6 mouse cellular contexts compared by ENCODE assay signal in genomic region chr1:85451701-85452100, GRCm38 (mm10).
DNase-seq lines count a peak whose midpoint lies in the region; TF ChIP-seq lines count a peak whose summit lies in the region.
"Not testable (repeated sequence)": the region's sequence is repeated elsewhere in the genome, so short reads cannot be mapped to it uniquely, and the experiment has no call there.

No protein-coding gene starts in this region.

- H3K4me3 ChIP-seq in CH12.LX (replicated peaks in 1 of 3; ENCODE audit: low read depth in 2 of 3, low read length in 2 of 3, poor library complexity in 1 of 3); MEL (ENCODE audit: control insufficient read depth in 1 of 2, insufficient read depth in 1 of 2, low read depth in 2 of 2, low read length in 2 of 2); heart, adult 2 months: not testable (repeated sequence)

- not testable (repeated sequence) for TF ChIP-seq POLR2A in CH12.LX (IDR thresholded peaks at IDR 0.05; ENCODE audit: low read depth, low read length); MEL (IDR thresholded peaks at IDR 0.05; ENCODE audit: control insufficient read depth in 1 of 2, insufficient read depth in 1 of 2, low read depth in 1 of 2, low read length in 2 of 2, poor library complexity in 1 of 2); heart, adult 2 months (IDR thresholded peaks at IDR 0.05; ENCODE audit: insufficient read depth, low read depth, low read length)

- TF ChIP-seq RAD21 in CH12.LX (IDR thresholded peaks at IDR 0.05; ENCODE audit: low read depth, low read length); MEL (IDR thresholded peaks at IDR 0.05; ENCODE audit: low read depth, low read length): not testable (repeated sequence)

- intact Hi-C loops in heart, adult 2 months (cut with DNase I), result not testable (repeated sequence)

- not testable (repeated sequence) for H3K79me2 ChIP-seq in CH12.LX (replicated peaks; ENCODE audit: control insufficient read depth, extremely low read depth, insufficient read depth, poor library complexity, severe bottlenecking); MEL (ENCODE audit: control insufficient read depth, insufficient read depth, low read length, poor library complexity); heart, adult 2 months (replicated peaks; ENCODE audit: control insufficient read depth, insufficient read depth, low read length)

- TF ChIP-seq CTCF in CH12.LX (conservative IDR thresholded peaks at IDR 0.05 in 1 of 2, IDR thresholded peaks at IDR 0.05 in 1 of 2; ENCODE audit: low read depth in 2 of 2, low read length in 2 of 2) (peak in 1 of 2 experiments; percentile 19; a peak in 1 of 4 replicates), MEL (IDR thresholded peaks at IDR 0.05 in 2 of 3, conservative IDR thresholded peaks at IDR 0.05 in 1 of 3; ENCODE audit: control insufficient read depth in 1 of 3, insufficient read depth in 1 of 3, low read depth in 2 of 3, low read length in 3 of 3, poor library complexity in 1 of 3, severe bottlenecking in 1 of 3) (peak in 1 of 3 experiments; percentile 14; a peak in 1 of 6 replicates)
- 0 out of 2 replicates have a peak, but pooled peaks have one; percentile 14 for TF ChIP-seq CTCF in heart, adult 2 months (IDR thresholded peaks at IDR 0.05)

- peak; percentile 50 for DNase-seq in B cell, adult 2 months
- not testable (repeated sequence) for DNase-seq in CH12.LX (ENCODE audit: extremely low read depth); MEL (ENCODE audit: low read depth, low spot score); heart, adult 2 months
- peak; percentile 93 for DNase-seq in heart, adult 11 months
- DNase-seq in kidney, adult 9 months, result peak; percentile 44

- not testable (repeated sequence) for H3K9ac ChIP-seq in CH12.LX (ENCODE audit: insufficient read depth, low read depth); MEL (ENCODE audit: control insufficient read depth, low read depth, low read length, poor library complexity, severe bottlenecking); heart, adult 2 months (ENCODE audit: low read depth, low read length)

- 40% methylated on average over 5 of the region's 5 CpGs for WGBS in heart, adult 2 months

- TF ChIP-seq EP300 in CH12.LX (IDR thresholded peaks at IDR 0.05; ENCODE audit: low read length); MEL (IDR thresholded peaks at IDR 0.05; ENCODE audit: low read depth in 1 of 2, low read length in 2 of 2); heart, adult 2 months (IDR thresholded peaks at IDR 0.05; ENCODE audit: insufficient read depth, low read depth, low read length): not testable (repeated sequence)

- not testable (repeated sequence) for H3K27ac ChIP-seq in CH12.LX (ENCODE audit: insufficient read depth, low read depth); MEL (ENCODE audit: control insufficient read depth, low read depth, low read length); heart, adult 2 months

- not testable (repeated sequence) for H3K9me3 ChIP-seq in CH12.LX (replicated peaks; ENCODE audit: low read length); MEL (replicated peaks; ENCODE audit: insufficient read depth, low read length)

- in situ Hi-C loops in CH12.LX (cut with MboI; ENCODE audit: low pct_ligation_motif_present, low pct_unique_long_range_greater_than_20kb, low sequenced_read_pairs), result not testable (repeated sequence)

- H3K4me2 ChIP-seq in CH12.LX (ENCODE audit: insufficient read depth, low read depth, poor library complexity, severe bottlenecking), result not testable (repeated sequence)

- H3K36me3 ChIP-seq in CH12.LX (replicated peaks in 1 of 2; ENCODE audit: control insufficient read depth in 1 of 2, insufficient read depth in 1 of 2, low read length in 1 of 2); MEL (ENCODE audit: control insufficient read depth in 1 of 2, insufficient read depth in 2 of 2, low read length in 2 of 2); heart, adult 2 months (ENCODE audit: control insufficient read depth, insufficient read depth, low read length): not testable (repeated sequence)

- not testable (repeated sequence) for H3K27me3 ChIP-seq in CH12.LX (replicated peaks); MEL (ENCODE audit: control insufficient read depth in 1 of 2, insufficient read depth in 2 of 2, low read length in 2 of 2); heart, adult 2 months (ENCODE audit: control insufficient read depth, insufficient read depth, low read length)

- H3K4me1 ChIP-seq in CH12.LX (ENCODE audit: control insufficient read depth in 1 of 2, insufficient read depth in 2 of 2); MEL (ENCODE audit: control insufficient read depth in 1 of 2, insufficient read depth in 2 of 2, low read length in 2 of 2); heart, adult 2 months (ENCODE audit: control insufficient read depth, insufficient read depth, low read length): not testable (repeated sequence)

- dilution Hi-C loops in CH12.LX (cut with MboI; ENCODE audit: extremely low pct_ligation_motif_present, extremely low pct_unique_long_range_greater_than_20kb, low sequenced_read_pairs), result not testable (repeated sequence)

TF ChIP-seq in CH12.LX, 34 proteins besides CTCF, POLR2A, EP300 and RAD21:
- peak; percentile 18; the same call in 1 of the 2 replicates for TF ChIP-seq SMC3 (IDR thresholded peaks at IDR 0.05; ENCODE audit: low read depth, low read length)
TF ChIP-seq in CH12.LX: peak in this region for 1; not testable (repeated sequence) for 33.

TF ChIP-seq in MEL, 35 proteins besides CTCF, POLR2A, EP300 and RAD21:
- peak; percentile 29 for TF ChIP-seq SMC3 (IDR thresholded peaks at IDR 0.05; ENCODE audit: low read depth, low read length)
TF ChIP-seq in MEL: peak in this region for 1; not testable (repeated sequence) for 34.
